Mouse (Mus musculus): ENCODE results near the gene Sik3.

DNA sequence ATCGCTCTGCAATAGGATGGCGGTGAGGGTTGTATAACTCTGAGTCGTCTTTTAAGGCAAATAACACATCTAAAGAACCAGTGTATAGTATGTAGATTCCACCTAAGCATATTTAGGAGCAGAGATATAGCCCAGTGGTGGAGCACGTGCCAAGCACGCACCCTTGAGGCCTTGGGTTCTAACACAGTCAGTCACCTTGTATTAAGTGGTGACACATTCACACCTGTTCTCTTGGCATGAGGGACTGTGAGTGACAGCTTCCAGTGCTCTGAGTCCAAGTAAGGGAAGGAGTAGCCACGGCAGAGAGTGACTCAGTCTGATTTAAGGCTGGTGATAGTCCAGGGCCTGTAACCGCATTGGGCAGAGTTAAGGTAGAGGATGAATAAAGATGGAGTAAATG, 51.7 kb downstream of the Sik3 start:
- TF ChIP-seq CTCF (IDR thresholded peaks at IDR 0.05; ENCODE audit: extremely low read depth, insufficient read depth, insufficient read length, insufficient replicate concordance) (no peak), POLR2A (IDR thresholded peaks at IDR 0.05; ENCODE audit: low read depth, low read length) (no peak)

All from spleen, adult 2 months (tissue).